Mouse (Mus musculus): ENCODE data around the gene Lins1.

Gene Lins1

DNA sequence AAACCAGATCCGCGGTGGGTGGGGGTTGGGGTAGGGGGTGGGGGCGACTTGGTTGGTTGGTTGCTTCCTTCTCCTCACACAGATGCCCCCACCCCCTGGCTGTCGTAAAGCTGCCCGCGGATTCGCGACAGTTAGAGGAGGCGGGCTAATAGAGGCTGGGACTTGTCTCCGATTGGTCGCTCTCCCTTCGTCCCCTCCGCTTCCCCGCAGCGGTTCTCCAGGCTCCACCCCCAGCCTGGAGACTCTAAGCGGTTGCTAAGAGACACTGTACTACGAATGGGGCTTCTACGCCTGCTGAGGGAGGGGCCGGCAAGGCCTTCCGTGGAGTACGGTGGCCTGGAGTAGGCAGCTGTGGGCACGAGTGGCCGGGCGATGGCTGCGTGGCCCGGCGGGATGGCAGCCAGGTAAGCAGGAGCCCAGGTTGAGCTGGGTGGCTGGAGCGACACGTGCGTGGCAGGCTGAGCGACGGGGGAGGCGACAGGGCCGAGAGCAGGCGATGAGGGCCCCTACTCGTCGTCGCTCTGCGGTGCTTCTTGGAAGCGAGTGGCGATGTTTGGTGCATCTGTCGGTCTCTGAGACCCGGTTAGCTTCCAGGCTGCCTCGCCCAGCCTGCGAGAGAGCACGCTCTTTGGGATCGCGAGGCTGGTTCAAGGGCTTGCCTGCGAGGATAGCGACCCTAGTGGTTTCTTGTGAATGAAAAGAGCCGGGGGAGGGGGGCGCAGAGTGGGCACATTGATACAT is at the start of gene Lins1:
TSS of gene Lins1 (plus strand) at position 270 of the 741 bp plus-strand sequence.
- peak; percentile 100 for DNase-seq

DNA sequence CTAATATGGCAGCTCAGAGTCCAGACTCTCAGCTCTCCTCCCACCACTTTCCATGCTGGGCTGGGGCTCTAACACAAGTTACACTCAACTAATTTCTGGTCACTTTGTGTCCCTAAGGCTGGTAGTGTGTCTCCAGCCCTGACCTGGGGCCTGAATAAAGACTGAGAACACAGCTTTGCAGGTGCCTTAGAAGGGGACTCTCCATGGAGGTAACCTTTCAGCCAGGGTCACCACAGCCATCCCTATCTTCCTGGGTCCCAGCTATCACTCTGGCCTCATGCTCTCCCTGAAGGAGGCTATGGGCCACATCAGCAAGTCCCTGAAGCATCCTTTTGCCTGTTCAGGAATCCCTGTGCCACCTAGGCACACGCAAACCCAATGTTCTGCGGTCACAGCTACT is 44.0 kb upstream of the Lins1 start:
- DNase-seq = no peak

DNA sequence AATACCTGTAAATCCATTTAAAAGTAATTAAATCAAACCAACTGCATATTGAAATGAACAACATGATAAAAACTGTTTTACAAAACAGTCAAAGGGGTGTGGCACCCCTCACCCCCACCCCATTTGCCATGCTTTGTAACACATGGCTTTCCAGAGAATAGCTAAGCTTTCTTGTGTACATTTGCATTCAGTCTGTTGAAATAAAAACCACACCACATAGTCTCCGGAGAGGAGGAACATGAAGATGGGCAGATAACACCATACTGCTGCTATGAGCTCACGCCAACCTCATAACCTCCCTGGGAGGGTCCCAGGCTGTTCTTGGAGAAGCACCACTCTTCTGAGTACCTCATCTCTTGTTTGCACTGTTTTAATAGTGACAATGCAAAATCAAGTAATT is 40.5 kb upstream of the Lins1 start:
- no peak for DNase-seq

DNA sequence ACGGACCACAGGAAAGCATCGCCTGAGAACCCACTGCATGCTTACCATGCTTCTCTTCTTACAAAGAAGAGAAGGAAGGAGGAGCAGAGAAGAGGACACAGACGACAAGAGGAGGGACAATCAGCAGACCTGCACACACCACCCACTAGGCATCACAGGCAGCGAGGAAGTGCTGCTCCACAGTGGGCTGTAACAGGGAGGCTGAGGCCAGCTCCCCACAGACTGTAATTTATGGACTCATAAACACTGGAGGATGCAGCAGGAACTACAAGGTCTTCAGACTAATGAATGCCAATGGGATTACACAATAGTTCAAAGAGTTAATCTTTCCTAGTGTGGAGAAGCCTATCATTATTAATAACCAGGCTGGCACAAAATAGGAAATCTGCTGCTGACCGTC is 38.8 kb upstream of the Lins1 start:
- no peak for DNase-seq

DNA sequence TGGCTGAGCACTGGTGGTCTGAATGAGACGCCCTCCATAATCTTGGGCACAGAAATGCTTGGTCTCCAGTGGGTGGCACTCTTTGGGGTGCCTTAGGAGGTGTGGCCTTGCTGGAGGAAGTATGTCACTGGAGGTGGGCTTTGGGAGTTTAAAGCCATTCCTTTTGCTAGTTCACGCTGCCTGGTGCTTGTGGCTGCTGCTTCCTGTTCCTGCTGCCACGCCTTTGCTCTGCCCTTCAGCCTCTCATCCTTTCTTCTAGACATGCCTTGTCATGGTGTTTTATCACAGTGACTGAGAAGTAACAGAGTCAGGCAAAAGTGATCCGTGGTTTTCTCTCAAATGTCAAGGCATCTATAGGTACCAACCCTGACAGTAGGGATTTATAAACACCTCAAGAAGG is 37.5 kb upstream of the Lins1 start:
- no peak for DNase-seq

DNA sequence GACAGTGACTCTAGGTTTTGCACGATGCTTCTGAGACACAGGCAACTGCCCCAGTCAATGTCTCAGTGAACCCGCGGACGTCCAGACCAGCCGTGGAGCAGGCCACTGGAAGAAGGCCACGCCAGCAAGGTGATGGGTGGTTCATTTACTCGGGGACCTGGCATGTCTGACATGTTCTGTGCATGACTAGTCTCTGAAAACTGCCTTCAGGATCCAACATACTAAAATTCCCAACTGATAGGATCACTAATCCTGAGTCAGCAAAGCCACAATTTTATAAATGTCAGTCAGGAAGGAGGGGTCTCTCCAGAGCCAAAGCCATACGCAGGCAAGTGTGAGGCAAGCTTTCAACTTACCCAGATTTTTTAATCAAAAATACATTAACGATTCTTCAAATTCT is 36.1 kb upstream of the Lins1 start:
- no peak for DNase-seq

DNA sequence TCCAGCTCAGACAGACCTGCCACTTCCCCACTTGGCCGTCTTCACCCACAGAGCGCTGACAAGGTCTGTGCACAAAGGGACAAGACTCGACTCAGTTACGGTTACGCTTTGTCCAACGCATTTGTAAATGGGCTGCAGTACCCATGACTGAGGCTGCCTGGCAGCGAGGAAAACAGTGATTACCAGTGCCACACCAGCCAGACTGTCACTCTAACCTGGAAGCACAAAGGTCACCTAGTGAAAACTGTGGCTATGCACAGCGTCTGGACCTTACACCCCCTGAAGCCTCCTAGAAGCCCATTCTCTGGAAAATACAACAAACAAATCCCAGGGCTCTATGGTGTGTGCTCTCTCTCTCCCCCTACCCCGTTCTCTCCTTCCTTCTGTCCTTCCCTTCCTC is 34.2 kb upstream of the Lins1 start:
- DNase-seq = no peak

DNA sequence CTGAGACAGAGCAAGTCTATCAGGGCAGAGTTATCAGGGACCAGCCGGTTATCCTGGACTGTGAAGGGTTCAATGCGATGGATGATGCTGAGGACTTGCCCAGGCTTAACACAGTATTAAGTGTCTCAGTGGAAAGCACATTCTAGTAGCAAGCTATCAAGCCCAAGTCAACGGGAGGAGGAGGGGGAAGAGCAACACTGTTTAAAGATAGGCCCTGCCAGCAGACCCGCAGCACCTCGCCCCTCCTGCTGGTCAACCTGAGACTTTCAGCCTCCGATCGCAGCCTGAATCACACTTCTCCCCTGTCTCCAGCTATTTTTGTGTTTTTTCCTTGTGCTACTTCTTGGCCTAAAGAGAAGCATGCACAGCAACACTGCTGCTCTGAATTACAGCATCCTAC is 29.4 kb upstream of the Lins1 start:
- peak; percentile 45 for DNase-seq

DNA sequence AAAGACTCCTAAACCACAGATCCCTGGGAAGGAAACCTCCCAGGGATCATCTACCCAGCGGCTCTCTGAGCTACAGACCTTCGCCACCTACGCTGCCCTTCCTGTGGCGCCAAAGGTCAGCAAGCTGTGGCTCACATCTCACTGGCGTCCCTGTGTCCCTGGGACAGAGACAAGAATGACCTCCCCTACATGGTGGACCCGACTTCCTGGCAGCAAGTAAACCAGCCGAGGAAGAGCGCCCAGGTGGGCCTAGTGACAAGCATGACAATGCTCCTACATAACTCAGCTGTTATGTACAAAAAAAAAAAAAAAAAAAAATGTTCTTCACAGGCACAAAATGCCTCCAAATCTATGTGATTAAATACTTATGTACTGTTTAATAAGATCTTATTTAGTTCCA is 28.7 kb upstream of the Lins1 start:
- no peak for DNase-seq

DNA sequence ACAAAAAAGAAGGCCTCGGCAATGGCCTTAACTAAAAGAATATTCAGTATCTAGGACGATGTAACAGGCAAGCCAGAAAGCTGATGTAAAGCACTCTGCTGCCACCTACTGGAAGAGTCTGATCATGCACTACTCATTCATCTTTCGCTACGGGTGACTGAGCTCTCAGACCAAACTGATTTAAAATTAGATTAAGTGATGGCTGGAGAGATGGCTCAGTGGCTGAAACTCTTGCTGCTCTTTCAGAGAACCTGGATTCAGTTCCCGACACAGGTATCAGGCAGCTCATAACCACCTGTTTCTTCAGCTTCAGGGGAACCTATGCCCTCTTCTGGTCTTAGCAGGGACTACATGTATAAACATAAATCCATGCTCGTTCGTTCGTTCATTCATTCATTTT is 28.1 kb upstream of the Lins1 start:
- peak; percentile 90 for DNase-seq

DNA sequence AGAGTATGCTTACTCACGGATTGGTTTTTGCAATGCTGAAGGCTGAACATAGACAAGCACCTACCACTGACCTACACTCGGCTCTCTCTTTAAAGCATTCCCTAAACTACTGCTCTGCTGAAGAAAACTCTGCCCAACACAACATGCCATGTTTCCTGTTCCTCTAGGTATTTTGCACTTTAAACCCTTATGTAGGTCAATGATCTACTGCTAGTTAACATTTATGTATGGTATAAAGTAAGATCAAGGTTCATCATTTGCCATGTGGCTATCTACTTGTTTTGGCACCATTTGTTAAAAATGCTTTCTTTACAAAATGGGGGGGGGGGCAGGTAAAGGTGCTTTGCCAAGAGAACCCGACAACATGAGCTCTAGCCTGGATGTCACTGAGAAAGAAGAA is 26.1 kb upstream of the Lins1 start:
- no peak for DNase-seq

DNA sequence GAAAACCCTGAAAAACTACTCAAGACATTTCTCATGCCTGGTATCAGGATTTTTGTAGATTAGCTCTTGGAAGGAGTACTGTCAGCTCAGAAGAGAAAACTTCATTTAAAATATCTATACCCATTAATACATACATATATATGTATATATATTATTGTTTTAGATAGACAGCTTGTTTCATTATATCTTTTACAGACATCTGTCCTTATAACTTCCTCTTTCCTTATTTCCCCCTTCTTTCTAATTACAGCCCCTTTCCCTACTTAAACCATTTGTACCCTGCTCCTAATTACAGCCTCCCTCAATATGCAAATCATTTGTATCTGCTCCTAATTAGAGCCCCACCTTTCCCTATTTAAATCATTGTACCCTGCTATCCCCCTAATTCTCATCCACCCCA is 22.6 kb upstream of the Lins1 start:
- DNase-seq = no peak

DNA sequence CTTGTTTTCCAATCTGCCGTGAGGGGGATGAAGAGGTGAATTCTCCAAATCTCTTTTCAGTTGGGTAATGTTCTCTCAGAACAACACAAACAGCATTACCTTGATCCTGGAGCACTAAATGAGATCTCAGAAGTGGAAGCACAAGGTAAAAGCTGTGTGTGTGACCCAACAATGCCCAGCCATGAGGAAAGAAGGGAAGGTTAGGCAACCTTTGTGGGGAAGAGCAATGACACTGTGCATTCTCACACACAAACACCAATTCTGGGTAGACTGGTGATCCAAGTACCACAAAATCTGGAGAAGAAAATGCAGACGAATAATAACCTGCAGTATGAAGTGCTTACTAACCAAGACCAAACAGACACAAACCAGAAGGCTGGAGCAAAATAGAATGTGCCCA is 13.9 kb upstream of the Lins1 start:
- DNase-seq = no peak

DNA sequence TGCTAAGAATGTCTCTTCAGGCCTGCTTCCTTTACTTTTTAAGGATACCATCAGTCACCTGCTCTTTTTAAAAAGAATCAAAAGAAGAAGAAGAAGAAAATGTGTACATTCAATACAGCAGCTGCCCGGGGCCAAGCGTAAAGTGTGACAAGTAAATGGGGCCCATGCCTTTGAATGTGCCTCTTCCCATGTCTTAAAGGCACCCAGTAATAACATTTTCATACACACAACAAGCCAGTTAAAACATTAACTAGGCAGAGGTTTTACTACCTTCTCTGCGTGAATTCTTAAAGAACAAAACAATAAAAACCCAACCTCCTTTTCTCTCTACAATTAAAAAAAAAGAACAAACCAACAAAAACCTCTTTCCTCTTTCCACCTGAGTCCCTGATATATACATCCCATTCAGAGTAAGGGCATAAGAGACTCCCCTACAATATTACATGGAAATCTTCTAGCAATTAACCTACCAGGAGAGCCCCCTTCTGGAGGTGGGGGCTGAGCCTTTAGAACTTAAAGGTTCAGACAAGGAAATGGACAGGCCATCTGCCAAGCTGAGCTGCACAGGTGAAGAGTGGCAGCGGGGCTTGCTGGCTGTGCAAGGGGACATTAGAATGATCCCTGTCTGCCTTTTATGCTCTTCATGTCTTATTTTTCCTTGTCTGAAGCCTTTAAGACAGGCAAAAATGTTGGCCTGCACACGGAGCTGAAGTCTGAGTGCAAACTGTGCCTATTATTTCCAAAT is 7.4 kb upstream of the Lins1 start:
- no peak for DNase-seq

DNA sequence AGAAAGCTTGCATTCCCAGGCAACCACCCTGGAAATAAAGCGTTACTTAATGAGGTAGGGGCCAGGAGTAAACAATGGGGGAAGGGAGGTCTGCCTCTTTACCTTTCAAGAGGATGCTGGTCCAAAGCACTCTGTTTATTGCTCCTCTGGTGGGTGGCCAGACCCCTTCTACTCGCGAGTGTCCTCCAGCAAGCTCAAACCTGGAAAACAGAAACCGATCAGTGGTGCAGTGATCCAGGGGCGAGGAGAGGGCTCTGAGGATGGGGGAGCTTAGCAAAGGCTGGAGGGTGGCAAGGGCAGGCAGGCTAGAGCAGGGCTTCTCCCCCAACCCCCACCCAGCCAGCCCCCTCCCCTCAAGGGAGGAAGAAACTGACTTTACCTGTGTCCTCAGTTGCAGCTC is 968 bp upstream of the Lins1 start:
- no peak for DNase-seq

DNA sequence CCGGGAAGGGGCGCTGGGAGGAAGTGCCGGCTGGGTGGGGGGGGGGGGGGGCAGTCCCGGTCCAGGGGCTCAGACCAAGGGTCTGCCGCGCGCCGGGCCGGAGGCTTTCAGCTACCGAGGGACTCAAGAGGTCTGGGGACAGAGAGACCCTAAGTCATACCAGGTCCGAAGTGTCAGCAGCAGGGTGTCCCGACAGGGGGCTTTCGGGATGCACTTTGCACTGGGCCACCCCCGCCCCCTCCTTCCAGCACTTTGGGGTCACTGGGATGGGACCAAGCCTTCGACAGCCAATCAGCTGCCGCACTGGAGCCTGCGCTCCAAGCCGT is 432 bp upstream of the Lins1 start, which contains the start of gene Asb7:
TSS of gene Asb7 (minus strand) at position 303 of the 326 bp plus-strand sequence.
- no peak for DNase-seq

DNA sequence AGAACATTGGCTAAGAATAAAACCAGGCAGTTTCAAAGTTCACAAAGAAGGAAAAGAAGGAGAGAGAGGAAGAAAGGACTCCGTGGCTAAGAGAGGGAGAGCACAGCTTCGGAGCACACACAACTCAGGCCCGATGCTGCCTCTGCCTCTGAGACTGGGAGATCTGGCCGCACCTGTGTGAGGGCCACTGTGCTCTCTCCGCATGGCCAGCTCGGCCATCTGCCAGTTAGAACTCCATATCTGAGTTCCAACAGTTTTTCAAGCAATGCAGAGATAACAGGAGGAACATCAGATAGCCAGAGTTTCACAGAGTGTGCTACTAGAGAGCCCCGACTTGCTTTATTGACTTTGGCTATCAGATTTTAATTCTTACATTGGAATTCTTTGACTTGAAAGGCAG is 4.8 kb downstream of the Lins1 start:
- DNase-seq = no peak

DNA sequence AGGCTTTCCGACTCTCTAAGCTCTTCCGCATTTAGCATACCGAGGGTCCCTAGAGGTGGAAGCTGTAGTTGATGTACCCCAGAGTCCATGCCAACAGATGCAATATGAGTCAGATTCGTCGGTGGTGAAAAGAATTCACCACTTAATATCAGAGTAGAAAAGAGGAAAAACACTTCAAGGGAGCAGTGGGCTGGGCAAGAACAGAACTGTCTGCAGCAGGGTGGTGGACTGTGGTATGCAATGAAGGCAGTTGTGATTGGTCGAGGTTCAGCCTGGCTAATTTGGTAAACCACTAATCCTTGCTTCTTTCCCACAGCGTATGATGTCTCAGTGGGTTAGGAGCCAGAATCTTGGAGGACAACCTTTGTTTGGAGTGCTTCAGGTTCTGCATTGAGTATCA is 13.0 kb downstream of the Lins1 start:
- no peak for DNase-seq

DNA sequence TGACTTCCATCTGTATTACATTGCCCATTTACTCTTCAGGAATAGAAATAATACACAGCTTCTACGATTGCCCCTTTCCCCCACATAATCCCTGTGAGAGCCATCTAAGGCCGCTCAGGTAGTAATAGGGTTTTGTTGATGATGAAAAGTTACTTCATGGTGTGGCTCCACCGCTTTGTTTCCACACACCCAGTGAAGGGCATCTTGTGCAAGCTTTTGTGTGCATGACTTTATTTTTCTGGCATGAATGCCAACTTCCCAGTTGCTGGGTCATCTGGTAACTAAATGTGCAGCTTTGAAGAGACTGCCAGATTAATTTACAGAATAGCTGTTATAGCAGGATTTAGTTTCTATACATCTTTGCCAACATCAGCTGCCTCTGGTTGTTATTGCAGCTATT is 14.9 kb downstream of the Lins1 start:
- no peak for DNase-seq

DNA sequence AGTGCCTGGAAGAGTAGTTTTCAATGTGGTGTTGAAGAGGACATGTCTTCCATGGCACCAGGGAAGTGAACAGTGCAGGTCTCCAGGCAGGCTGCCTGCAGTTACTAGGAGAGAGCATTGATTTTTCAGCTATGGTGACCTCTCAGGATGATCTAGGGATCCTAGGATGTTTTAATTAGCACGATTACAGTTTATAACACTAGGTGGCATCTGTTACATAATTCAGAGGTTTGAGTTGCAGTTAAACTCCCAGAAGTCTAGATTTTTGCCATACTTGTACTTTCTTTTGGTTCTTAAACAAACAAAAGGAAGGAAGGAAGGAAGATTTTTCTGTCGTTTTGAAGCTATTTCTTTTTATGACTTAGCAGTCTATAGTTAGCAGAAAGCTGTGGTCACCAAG is 21.5 kb downstream of the Lins1 start:
- DNase-seq = peak; percentile 3

DNA sequence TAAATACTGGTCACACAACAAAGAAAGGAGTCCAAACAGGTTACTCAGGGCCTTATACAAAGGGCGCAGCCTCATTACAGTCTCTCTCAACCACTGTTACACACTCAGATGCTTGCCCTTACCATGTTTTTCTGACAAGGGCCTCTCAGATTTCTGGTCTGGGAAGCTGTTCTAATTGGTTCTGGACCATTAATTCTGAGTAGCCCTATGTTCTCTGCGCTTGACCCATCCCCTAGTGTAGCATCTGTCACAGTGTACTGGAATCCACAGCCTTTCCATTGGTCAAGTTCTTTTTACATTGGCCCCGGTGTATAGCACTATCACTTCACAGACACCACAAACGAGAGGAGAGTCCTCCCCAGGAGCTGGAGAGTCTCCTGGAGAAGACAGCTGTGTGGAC is 34.8 kb downstream of the Lins1 start:
- DNase-seq = no peak

DNA sequence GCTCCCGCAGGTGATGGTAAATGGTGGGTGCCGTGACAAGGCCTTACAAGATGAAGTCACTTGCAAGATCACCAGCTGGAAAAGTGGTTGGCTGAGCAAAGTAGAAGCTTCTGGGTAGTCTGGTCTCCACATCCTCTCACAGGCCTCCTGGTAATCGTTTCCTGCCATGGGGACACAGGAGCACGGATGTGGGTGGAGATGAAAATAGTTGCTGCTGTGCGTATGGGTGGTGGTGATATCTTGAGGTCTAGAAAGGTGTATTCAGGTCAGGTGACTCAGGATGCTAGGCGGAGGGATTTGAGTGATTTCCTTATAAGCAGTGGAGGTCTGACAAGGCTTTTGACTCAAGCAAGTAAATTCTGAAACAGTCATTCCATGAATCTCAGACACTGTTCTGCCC is 35.3 kb downstream of the Lins1 start:
- DNase-seq = no peak

DNA sequence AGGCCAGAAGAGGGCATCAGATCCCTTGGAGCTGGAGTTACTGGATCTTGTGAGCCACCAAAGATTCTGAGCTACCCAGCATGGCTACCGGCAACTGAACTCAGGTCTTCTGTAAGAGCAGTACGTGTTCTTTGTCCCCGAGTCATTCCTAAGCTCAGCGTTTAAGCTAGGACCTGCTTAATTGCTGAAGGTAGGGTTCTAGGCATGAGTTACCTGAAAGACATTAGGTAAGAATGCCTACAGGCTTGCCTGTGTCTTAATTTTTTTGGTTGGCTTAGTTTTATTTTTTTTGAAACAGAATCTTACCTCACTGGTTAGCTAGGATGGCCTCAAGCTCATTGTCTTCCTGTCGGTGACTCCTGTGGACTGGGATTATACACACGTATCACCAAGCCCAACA is 38.4 kb downstream of the Lins1 start:
- DNase-seq = no peak

DNA sequence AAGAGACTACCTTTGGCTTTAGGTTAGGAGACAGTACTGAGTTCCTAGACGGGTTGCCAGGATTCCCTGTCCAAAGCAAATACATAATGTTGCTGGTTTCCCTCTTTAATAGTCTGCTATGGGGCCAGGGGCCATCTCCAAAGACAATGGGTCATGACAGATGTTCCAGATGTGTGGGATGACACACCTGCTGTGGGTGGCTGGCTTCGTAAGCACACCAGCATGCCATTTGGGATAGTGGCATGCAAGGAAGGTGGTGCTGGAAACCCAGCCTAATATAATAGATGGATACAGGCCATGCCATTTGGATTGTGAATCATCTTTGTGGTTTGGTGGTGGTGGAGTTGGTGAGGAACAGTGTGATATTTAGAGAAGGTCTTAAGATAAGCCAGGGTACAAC is 39.5 kb downstream of the Lins1 start:
- no peak for DNase-seq

DNA sequence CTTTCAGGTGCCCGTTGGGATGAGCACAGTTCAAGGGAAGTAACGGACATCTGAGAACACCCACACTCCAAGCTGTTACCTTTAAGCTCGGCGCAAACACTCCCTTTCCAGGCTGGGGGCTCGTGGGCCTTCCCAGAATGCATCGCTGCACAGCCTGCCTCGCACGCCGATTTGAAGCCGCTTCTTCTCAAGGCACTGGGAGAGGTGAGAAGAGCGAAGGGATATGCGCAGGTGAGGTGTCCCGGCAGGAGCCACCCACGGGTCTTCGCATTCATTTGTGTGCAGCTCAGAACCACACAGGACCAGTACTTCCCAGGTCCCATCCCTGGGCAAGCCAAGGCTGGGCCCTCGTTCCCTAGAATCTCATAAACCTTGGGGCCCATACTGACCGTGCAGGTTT is 43.7 kb downstream of the Lins1 start:
- DNase-seq = no peak

Measured in retina, postnatal 1 day (tissue).